Mouse (Mus musculus) embryonic facial prominence, embryonic 15.5 days (tissue): ENCODE results near the gene Lgals4. TPM values are rescaled to one million over a fixed set of nuclear protein-coding genes. Genes with fewer than 3 reads are reported as not detected.

Source experiments
- ATAC-seq: fragments of 200-750 bp; cut with Nextera tagmentation; 2 replicates; pipeline ENCODE4 v1.8.0; 2017; ENCODE audit warnings: low read depth, moderate TSS enrichment; ENCODE audit not compliant: insufficient number of reproducible peaks, low FRiP score, low TSS enrichment
- H3K27ac ChIP-seq: fragments of 300-500 bp; sonication (generic); replicated peaks from 2 replicates; pipeline ENCODE4 v1.5.1; 2015; ENCODE audit warnings: mild to moderate bottlenecking, inconsistent platforms
- H3K27me3 ChIP-seq: fragments of 300-500 bp; sonication (generic); 2 replicates; pipeline ENCODE4 v1.6.1; 2015; ENCODE audit warnings: inconsistent platforms
- H3K36me3 ChIP-seq: fragments of 300-500 bp; sonication (generic); 2 replicates; pipeline ENCODE4 v1.6.1; 2015; ENCODE audit warnings: mild to moderate bottlenecking, inconsistent platforms
- H3K4me1 ChIP-seq: fragments of 300-500 bp; sonication (generic); 2 replicates; pipeline ENCODE4 v1.6.1; 2015; ENCODE audit warnings: inconsistent platforms
- H3K4me2 ChIP-seq: fragments of 300-500 bp; sonication (generic); replicated peaks from 2 replicates; pipeline ENCODE4 v1.6.1; 2015; ENCODE audit warnings: mild to moderate bottlenecking, inconsistent platforms
- H3K4me3 ChIP-seq: fragments of 300-500 bp; sonication (generic); replicated peaks from 2 replicates; pipeline ENCODE4 v1.5.1; 2015; ENCODE audit warnings: mild to moderate bottlenecking, inconsistent platforms
- H3K9ac ChIP-seq: fragments of 300-500 bp; sonication (generic); 2 replicates; pipeline ENCODE4 v1.6.1; 2015; ENCODE audit warnings: inconsistent platforms
- H3K9me3 ChIP-seq: fragments of 300-500 bp; sonication (generic); replicated peaks from 2 replicates; pipeline ENCODE4 v1.6.1; 2016; ENCODE audit warnings: inconsistent platforms
- WGBS: fragments of 180-500 bp; shearing (Covaris S2); methylation state at CpG from one replicate; pipeline ENCODE4 v1.1.7; 2015; 5-methylcytosine and 5-hydroxymethylcytosine counted together
- polyA plus RNA-seq: library from polyadenylated mRNA; unstranded; fragments of >200 nt; fragmentation: Nextera tagmentation; extraction: Ambion mirVana; gene quantifications from 2 replicates; pipeline ENCODE4 v1.2.1, GENCODE M21; 2015

Gene Lgals4
- polyA plus RNA-seq, result 15.4 and 18.0 TPM in 2 replicates

GRCm38 (mm10) chr7:28833723-28834347 is at the start of gene Lgals4:
TSS of gene Lgals4 (plus strand) at chr7:28833854.
- peaks cover 30% of the 10 kb centered on the region for H3K36me3 ChIP-seq
- H3K27ac ChIP-seq, result no peak within 1 kb of the TSS
- ATAC-seq, result no peak
- no peak within 1 kb of the TSS for H3K4me3 ChIP-seq
- H3K4me2 ChIP-seq, result no peak within 1 kb of the TSS
- H3K9me3 ChIP-seq, result no peaks in the 10 kb centered on the region
- no peak within 1 kb of the TSS for H3K9ac ChIP-seq
- WGBS, result 77% methylated on average over 6 of the region's 6 CpGs
- no peaks in the 10 kb centered on the region for H3K27me3 ChIP-seq
- H3K4me1 ChIP-seq, result 0 out of 2 replicates have a peak, but pooled peaks cover 5% of the 10 kb centered on the region

GRCm38 (mm10) chr7:28785161-28785560 is 48.5 kb upstream of the Lgals4 start:
- no peak for ATAC-seq
- WGBS, result 76% methylated on average over 5 of the region's 5 CpGs
- peaks cover 23% of the 10 kb centered on the region for H3K36me3 ChIP-seq

GRCm38 (mm10) chr7:28787884-28788283 is 45.8 kb upstream of the Lgals4 start:
- no peak for ATAC-seq
- 91% methylated on average over 9 of the region's 9 CpGs for WGBS

More at GRCm38 (mm10) chr7:28785161-28785560, 48.5 kb upstream of the Lgals4 start:
- H3K4me1 ChIP-seq, result peaks cover 44% of the 10 kb centered on the region
- no peak overlapping the region for H3K4me2 ChIP-seq
- no peak overlapping the region for H3K4me3 ChIP-seq
- no peak overlapping the region for H3K9ac ChIP-seq
- H3K9me3 ChIP-seq, result no peaks in the 10 kb centered on the region
- no peak overlapping the region for H3K27ac ChIP-seq
- no peaks in the 10 kb centered on the region for H3K27me3 ChIP-seq

GRCm38 (mm10) chr7:28788307-28789195 is 45.1 kb upstream of the Lgals4 start, which contains the start of gene Rinl:
TSS of gene Rinl (plus strand) at chr7:28788969.
- H3K4me1 ChIP-seq, result peaks cover 32% of the 10 kb centered on the region
- H3K4me3 ChIP-seq, result no peak within 1 kb of the TSS
- H3K9me3 ChIP-seq, result no peaks in the 10 kb centered on the region
- peak within 1 kb of the TSS; percentile 35 for H3K27ac ChIP-seq
- no peak for ATAC-seq
- no peak within 1 kb of the TSS for H3K9ac ChIP-seq
- no peaks in the 10 kb centered on the region for H3K27me3 ChIP-seq
- no peak within 1 kb of the TSS for H3K4me2 ChIP-seq
- WGBS, result 43% methylated on average over 5 of the region's 5 CpGs
- peaks cover 23% of the 10 kb centered on the region for H3K36me3 ChIP-seq

More at GRCm38 (mm10) chr7:28787884-28788283, 45.8 kb upstream of the Lgals4 start:
- no peak overlapping the region for H3K4me3 ChIP-seq
- no peak overlapping the region for H3K27ac ChIP-seq
- H3K36me3 ChIP-seq, result peaks cover 23% of the 10 kb centered on the region
- no peaks in the 10 kb centered on the region for H3K9me3 ChIP-seq
- H3K4me1 ChIP-seq, result peaks cover 32% of the 10 kb centered on the region
- no peak overlapping the region for H3K4me2 ChIP-seq
- H3K27me3 ChIP-seq, result no peaks in the 10 kb centered on the region
- no peak overlapping the region for H3K9ac ChIP-seq

- Histone ChIP-seq H3K27me3 (no peaks in the 10 kb centered on the region), H3K27ac (peak overlapping the region; percentile 35), H3K4me3 (no peak overlapping the region), H3K9me3 (no peaks in the 10 kb centered on the region), H3K4me2 (no peak overlapping the region), H3K4me1 (peaks cover 32% of the 10 kb centered on the region), H3K9ac (no peak overlapping the region), H3K36me3 (peaks cover 19% of the 10 kb centered on the region)
- no peak for ATAC-seq
- WGBS, result 43% methylated on average over 3 of the region's 3 CpGs
Observed at GRCm38 (mm10) chr7:28789235-28789634, 44.4 kb upstream of the Lgals4 start.

GRCm38 (mm10) chr7:28790066-28790806 is 43.4 kb upstream of the Lgals4 start:
- 46% methylated on average over 8 of the region's 8 CpGs for WGBS
- Histone ChIP-seq H3K4me2 (no peak overlapping the region), H3K27me3 (no peaks in the 10 kb centered on the region), H3K9ac (no peak overlapping the region), H3K4me1 (peaks cover 29% of the 10 kb centered on the region), H3K9me3 (no peaks in the 10 kb centered on the region), H3K27ac (peak overlapping the region; percentile 35; the same call in 1 of the 2 replicates), H3K4me3 (no peak overlapping the region), H3K36me3 (peaks cover 17% of the 10 kb centered on the region)
- ATAC-seq, result no peak

GRCm38 (mm10) chr7:28791706-28792105 is 41.9 kb upstream of the Lgals4 start:
- H3K27ac ChIP-seq, result no peak overlapping the region
- peaks cover 5% of the 10 kb centered on the region for H3K36me3 ChIP-seq
- H3K9ac ChIP-seq, result no peak overlapping the region
- no peak for ATAC-seq
- no peaks in the 10 kb centered on the region for H3K9me3 ChIP-seq
- no peak overlapping the region for H3K4me3 ChIP-seq
- no peaks in the 10 kb centered on the region for H3K27me3 ChIP-seq
- H3K4me1 ChIP-seq, result peaks cover 33% of the 10 kb centered on the region
- H3K4me2 ChIP-seq, result no peak overlapping the region

- H3K4me2 ChIP-seq, result no peak overlapping the region
- ATAC-seq, result no peak
- H3K4me3 ChIP-seq, result no peak overlapping the region
- no peak overlapping the region for H3K9ac ChIP-seq
- H3K27me3 ChIP-seq, result no peaks in the 10 kb centered on the region
- 81% methylated on average over 14 of the region's 14 CpGs for WGBS
- peaks cover 37% of the 10 kb centered on the region for H3K4me1 ChIP-seq
- no peak overlapping the region for H3K27ac ChIP-seq
- no peaks in the 10 kb centered on the region for H3K9me3 ChIP-seq
- peaks cover 3% of the 10 kb centered on the region for H3K36me3 ChIP-seq
Observed at GRCm38 (mm10) chr7:28792391-28793185, 41.1 kb upstream of the Lgals4 start.

- WGBS, result 44% methylated on average over 2 of the region's 2 CpGs
- Histone ChIP-seq H3K4me3 (no peak overlapping the region), H3K4me1 (peaks cover 27% of the 10 kb centered on the region), H3K27ac (no peak overlapping the region), H3K27me3 (no peaks in the 10 kb centered on the region), H3K4me2 (no peak overlapping the region), H3K9ac (no peak overlapping the region), H3K36me3 (no peaks in the 10 kb centered on the region), H3K9me3 (no peaks in the 10 kb centered on the region)
- no peak for ATAC-seq
Observed at GRCm38 (mm10) chr7:28793834-28794233, 39.8 kb upstream of the Lgals4 start.

- WGBS, result 75% methylated on average over 3 of the region's 3 CpGs
- Histone ChIP-seq H3K4me2 (no peak overlapping the region), H3K27me3 (no peaks in the 10 kb centered on the region), H3K9ac (no peak overlapping the region), H3K36me3 (no peaks in the 10 kb centered on the region), H3K4me3 (no peak overlapping the region), H3K9me3 (no peaks in the 10 kb centered on the region), H3K4me1 (peaks cover 20% of the 10 kb centered on the region), H3K27ac (no peak overlapping the region)
- ATAC-seq, result no peak
Observed at GRCm38 (mm10) chr7:28794496-28794895, 39.2 kb upstream of the Lgals4 start.
